In genomic region chr13:116298001-116298400, GRCm38 (mm10) we compare ENCODE assay signal across 14 mouse cellular contexts. TPM values are rescaled to one million over a fixed set of nuclear protein-coding genes. Genes with fewer than 3 reads are reported as not detected.
DNase-seq lines count a peak whose midpoint lies in the region; ATAC-seq and TF ChIP-seq lines count a peak whose summit lies in the region.
"Had no signal": no experiment of that assay in that cellular context is flagged by ENCODE, and none has a peak within 500 bp of the region (broad histone marks: within the 10 kb centered on the region; RNA-seq: fewer than 3 reads in every experiment).

No protein-coding gene starts in this region.

- H3K9ac ChIP-seq in hindbrain, embryonic 16.5 days (ENCODE audit: low read depth, low read length), result no peak overlapping the region
- no peak overlapping the region for H3K9ac ChIP-seq in limb, embryonic 13.5 days
- H3K9ac ChIP-seq: forebrain, embryonic 12.5 days had no signal

- no peaks in the 10 kb centered on the region for H3K36me3 ChIP-seq in hindbrain, embryonic 10.5 days
- H3K36me3 ChIP-seq in hindbrain, embryonic 16.5 days (ENCODE audit: control insufficient read depth, insufficient read depth, low read length), result no peaks in the 10 kb centered on the region
- no peaks in the 10 kb centered on the region for H3K36me3 ChIP-seq in E14TG2a.4 (ENCODE audit: insufficient read depth, low read length)
- no peaks in the 10 kb centered on the region for H3K36me3 ChIP-seq in limb, embryonic 13.5 days
- H3K36me3 ChIP-seq: forebrain, embryonic 12.5 days had no signal

- H3K4me1 ChIP-seq in hindbrain, embryonic 10.5 days (replicated peaks), result peaks cover 21% of the 10 kb centered on the region
- H3K4me1 ChIP-seq in hindbrain, embryonic 16.5 days (ENCODE audit: control insufficient read depth, insufficient read depth, low read depth, low read length), result no peaks in the 10 kb centered on the region; the same call in 1 of the 2 replicates
- H3K4me1 ChIP-seq in E14TG2a.4 (replicated peaks; ENCODE audit: low read depth, low read length), result peaks cover 28% of the 10 kb centered on the region
- peaks cover 15% of the 10 kb centered on the region for H3K4me1 ChIP-seq in limb, embryonic 13.5 days

- DNase-seq in embryo, embryonic 10.5 days (ENCODE audit: low spot score), result peak; percentile 47
- DNase-seq in embryo, embryonic 10 days (ENCODE audit: low spot score), result no peak
- DNase-seq in hindbrain, embryonic 10.5 days (ENCODE audit: low spot score), result no peak
- DNase-seq in gastrocnemius, adult 8-10 months (ENCODE audit: low spot score in 2 of 2), result no peak
- DNase-seq in spleen, postnatal 10 days (ENCODE audit: low spot score in 2 of 2), result no peak
- DNase-seq: cerebellum, postnatal 14 days; kidney, adult 11 months; left cerebral cortex, postnatal 4 days; lung, postnatal 14 days; right cerebral cortex, postnatal 25 days had no signal

- no peak for ATAC-seq in hindbrain, embryonic 16.5 days
- no peak for ATAC-seq in limb, embryonic 13.5 days (ENCODE audit: low FRiP score, low read depth)

- no peak for TF ChIP-seq CTCF in E14TG2a.4 (conservative IDR thresholded peaks at IDR 0.05; ENCODE audit: low read length)

- no peak overlapping the region for H3K27ac ChIP-seq in hindbrain, embryonic 10.5 days
- no peak overlapping the region for H3K27ac ChIP-seq in hindbrain, embryonic 16.5 days (ENCODE audit: low read depth, low read length)
- H3K27ac ChIP-seq in limb, embryonic 13.5 days, result no peak overlapping the region
- H3K27ac ChIP-seq: forebrain, embryonic 12.5 days had no signal

- peaks cover 100% of the 10 kb centered on the region for H3K27me3 ChIP-seq in hindbrain, embryonic 10.5 days (ENCODE audit: insufficient read depth, poor library complexity, severe bottlenecking)
- peaks cover 60% of the 10 kb centered on the region for H3K27me3 ChIP-seq in hindbrain, embryonic 16.5 days (replicated peaks; ENCODE audit: control insufficient read depth, insufficient read depth, low read length)
- peaks cover 74% of the 10 kb centered on the region for H3K27me3 ChIP-seq in E14TG2a.4 (ENCODE audit: insufficient read depth, low read length)
- peaks cover 95% of the 10 kb centered on the region for H3K27me3 ChIP-seq in limb, embryonic 13.5 days

- no peak overlapping the region for H3K4me2 ChIP-seq in hindbrain, embryonic 16.5 days (ENCODE audit: low read length)
- peak overlapping the region; percentile 51 for H3K4me2 ChIP-seq in limb, embryonic 13.5 days (replicated peaks)

- no peaks in the 10 kb centered on the region for H3K9me3 ChIP-seq in hindbrain, embryonic 10.5 days
- no peaks in the 10 kb centered on the region for H3K9me3 ChIP-seq in hindbrain, embryonic 16.5 days (ENCODE audit: control insufficient read depth, low read length)
- H3K9me3 ChIP-seq in E14TG2a.4 (ENCODE audit: low read length), result peaks cover 7% of the 10 kb centered on the region; the same call in 1 of the 2 replicates
- no peaks in the 10 kb centered on the region for H3K9me3 ChIP-seq in limb, embryonic 13.5 days
- H3K9me3 ChIP-seq: forebrain, embryonic 12.5 days had no signal

- WGBS in hindbrain, embryonic 10.5 days, result 3% methylated on average over 8 of the region's 8 CpGs
- WGBS in hindbrain, embryonic 16.5 days, result 2% methylated on average over 8 of the region's 8 CpGs
- 7% methylated on average over 8 of the region's 8 CpGs for whole genome bisulfite sequencing in limb, embryonic 13.5 days

- peak overlapping the region; percentile 19; the same call in 1 of the 2 replicates for H3K4me3 ChIP-seq in hindbrain, embryonic 10.5 days
- H3K4me3 ChIP-seq in hindbrain, embryonic 16.5 days (ENCODE audit: low read length), result no peak overlapping the region
- 0 out of 2 replicates have a peak overlapping the region, but pooled peaks have one; percentile 62 for H3K4me3 ChIP-seq in E14TG2a.4 (replicated peaks; ENCODE audit: low read length)
- peak overlapping the region; percentile 25; the same call in 1 of the 2 replicates for H3K4me3 ChIP-seq in limb, embryonic 13.5 days
- H3K4me3 ChIP-seq: forebrain, embryonic 12.5 days had no signal

RNA-seq across cellular contexts. Expression of gene Isl1, which starts 11.5 kb away (rescaled TPM):
- 34.9 and 63.4 TPM in 2 replicates for polyA plus RNA-seq in hindbrain, embryonic 10.5 days (2016; fragmentation: Nextera tagmentation; extraction: Ambion mirVana)
- polyA plus RNA-seq in hindbrain, embryonic 16.5 days (2015; fragmentation: Nextera tagmentation; extraction: Ambion mirVana), result 14.6 and 29.3 TPM in 2 replicates
- polyA plus RNA-seq in limb, embryonic 13.5 days (2015; fragmentation: Nextera tagmentation; extraction: Ambion mirVana), result 5.1 and 6.9 TPM in 2 replicates
- total RNA-seq in gastrocnemius, adult 8-10 months (2022), result under 1 TPM in 3 of 4 experiments, not detected in 1; 0.29 to 0.36 (median 0.29) TPM
